Mouse (Mus musculus): Measurements from ENCODE around the gene Xirp2.

The Xirp2 gene

GRCm38 (mm10) chr2:67564851-67565479 lies 119.2 kb downstream of the Xirp2 start:
- DNase-seq (ENCODE audit: low read depth in 1 of 2, low spot score in 2 of 2): no peak

- DNase-seq (ENCODE audit: low read depth in 1 of 2, low spot score in 2 of 2): no peak
These were observed 119.9 kb downstream of the Xirp2 start, which contains the start of gene B3galt1 for GRCm38 (mm10) chr2:67565480-67566331. B3galt1 (plus strand) TSS chr2:67565871.

- no peak for DNase-seq (ENCODE audit: low read depth in 1 of 2, low spot score in 2 of 2)
These were observed 120.8 kb downstream of the Xirp2 start for GRCm38 (mm10) chr2:67566566-67566965.

- DNase-seq (ENCODE audit: low read depth in 1 of 2, low spot score in 2 of 2): no peak
These were observed 121.4 kb downstream of the Xirp2 start for GRCm38 (mm10) chr2:67567141-67567680.

Measured in monocyte, adult 2 months (primary cell).